Mouse (Mus musculus) thymus, postnatal 0 days (tissue): Measurements from ENCODE around the gene Rfk. TPM values are rescaled to one million over a fixed set of nuclear protein-coding genes. Genes with fewer than 3 reads are reported as not detected.
A peak's percentile ranks its signal among the peaks of the same experiment; 100 is the strongest.

ENCODE experiments used
- DNase-seq: peaks from one replicate; pipeline ENCODE4 v3.0.0-alpha.2; 2015; ENCODE audit warnings: low spot score
- polyA plus RNA-seq: library from polyadenylated mRNA; unstranded; fragments of >200 nt; fragmentation: Nextera tagmentation; extraction: Ambion mirVana; gene quantifications from 2 replicates; pipeline ENCODE4 v1.2.1, GENCODE M21; 2015

Gene Rfk
- 48.3 and 54.1 TPM in 2 replicates for polyA plus RNA-seq

DNA sequence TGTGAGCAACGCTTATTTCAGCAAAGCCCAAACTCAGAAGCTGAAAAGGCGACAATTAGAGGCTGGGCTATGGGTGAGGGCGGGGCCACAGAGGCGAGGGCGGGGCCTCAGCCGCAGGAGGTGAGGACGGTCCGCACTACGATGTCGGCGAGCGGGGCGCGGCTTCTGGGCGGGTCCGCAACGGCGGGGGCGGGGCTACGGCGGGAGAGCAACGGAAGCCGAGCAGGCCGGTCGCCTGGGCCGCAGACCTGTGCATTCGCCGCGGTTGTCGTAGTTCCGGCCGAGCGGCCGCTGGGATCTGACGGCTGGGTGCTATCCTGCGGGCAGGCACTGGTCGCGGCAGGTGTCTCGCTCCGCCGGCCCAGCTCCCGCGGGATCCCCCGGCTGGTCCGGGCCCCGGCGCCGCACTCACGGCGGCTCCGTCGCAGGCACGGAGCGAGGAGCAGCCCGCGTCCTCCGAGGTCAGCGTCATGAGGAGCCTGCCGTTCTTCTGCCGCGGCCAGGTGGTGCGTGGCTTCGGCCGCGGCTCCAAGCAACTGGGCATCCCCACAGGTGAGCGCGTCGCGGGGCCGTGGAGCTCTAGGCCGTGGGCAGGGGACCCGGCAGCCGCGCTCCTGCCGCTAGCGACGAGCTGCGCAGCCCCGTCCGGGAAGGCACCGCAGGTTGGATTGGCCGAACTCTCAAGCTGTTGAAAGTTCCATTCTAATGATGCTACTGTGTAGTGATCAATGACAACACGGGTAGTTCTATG is at the start of gene Rfk:
Gene Rfk, plus strand, starts transcription at position 203 of the 751 bp plus-strand sequence.
- peak; percentile 87 for DNase-seq

DNA sequence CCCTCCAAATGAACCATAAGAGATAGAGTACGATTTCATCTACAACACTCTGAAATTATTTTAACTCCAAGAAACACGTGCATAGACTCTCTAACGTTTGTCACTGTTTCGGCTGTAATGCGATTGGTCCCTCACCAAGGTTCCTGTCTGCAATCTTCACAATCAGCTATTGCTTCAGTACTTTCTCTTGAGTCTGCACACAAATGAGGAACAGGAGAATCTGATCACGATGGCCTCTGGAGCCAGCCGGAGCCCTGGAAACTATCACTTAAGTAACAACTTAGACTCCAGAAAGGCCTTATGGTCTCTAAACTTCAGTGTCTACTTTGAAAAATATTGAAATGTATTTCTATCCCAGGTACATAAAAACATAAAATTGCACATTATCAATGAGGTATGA is 49.0 kb upstream of the Rfk start:
- DNase-seq: no peak

DNA sequence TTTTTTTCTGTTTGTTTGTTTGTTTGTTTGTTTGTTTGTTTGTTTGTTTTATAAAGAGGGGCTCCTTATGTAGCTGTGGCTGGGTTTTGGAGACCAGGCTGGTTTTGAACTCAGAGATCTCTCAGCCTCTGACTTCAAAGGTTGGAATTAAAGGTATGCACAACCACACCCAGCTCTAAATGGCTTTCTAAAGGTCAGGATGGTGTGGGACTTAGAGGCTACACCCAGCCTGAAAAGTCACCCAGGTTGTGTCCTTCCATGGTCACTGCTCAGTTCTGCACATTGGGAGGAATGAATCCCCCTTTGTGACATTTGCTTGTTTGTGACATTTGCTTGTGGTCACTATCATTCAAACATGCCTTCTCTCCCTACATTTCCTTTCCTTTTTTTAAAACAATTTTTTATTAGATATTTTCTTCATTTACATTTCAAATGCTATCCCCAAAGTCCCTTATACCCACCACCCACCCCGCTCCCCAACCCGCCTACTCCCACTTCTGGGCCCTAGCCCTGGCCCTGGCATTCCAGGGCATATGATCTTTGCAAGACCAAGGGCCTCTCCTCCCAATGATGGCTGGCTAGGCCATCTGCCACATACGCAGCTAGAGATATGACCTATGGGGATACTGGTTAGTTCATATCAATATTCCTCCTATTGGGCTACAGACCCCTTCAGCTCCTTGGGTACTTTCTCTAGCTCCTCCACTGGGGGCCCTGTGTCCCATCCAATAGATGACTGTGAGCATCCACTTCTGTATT is 46.9 kb upstream of the Rfk start:
- no peak for DNase-seq

DNA sequence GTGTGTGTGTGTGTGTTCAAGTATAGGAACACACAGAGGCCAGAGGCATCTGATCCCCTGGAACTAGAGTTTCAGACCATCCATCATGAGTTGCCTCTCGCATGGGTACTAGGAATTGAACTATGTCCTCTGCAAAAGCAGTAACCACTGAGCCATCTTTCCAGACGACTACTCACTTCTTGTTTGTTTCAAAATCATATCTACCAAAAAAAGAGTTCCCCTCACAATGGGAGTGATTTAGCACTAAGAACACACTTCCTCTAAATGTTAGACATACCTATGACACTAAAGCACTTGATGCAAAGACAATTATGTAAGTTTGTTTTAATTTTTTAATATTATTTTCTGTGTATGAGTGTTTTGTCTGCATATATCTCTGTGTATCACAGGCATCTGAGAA is 46.0 kb upstream of the Rfk start:
- no peak for DNase-seq

DNA sequence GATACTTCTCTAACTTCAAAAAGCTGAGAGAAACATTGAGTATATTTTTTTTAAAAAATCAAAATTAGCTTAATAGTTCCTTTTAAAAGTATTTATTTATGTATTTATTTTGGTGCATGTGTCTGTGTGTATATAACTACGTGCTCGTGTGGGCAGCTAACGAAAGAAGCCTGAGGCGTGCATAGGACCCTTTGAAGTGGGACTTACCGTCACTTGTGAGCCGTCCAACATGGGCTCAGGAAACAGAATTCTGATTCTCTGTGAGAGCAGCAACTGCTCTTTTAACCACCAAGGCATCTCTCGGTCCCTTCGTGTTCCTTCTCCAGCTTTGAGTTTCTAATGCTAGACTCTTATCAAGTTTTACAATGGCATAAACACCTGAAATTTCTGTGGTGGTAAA is 40.1 kb upstream of the Rfk start:
- no peak for DNase-seq

DNA sequence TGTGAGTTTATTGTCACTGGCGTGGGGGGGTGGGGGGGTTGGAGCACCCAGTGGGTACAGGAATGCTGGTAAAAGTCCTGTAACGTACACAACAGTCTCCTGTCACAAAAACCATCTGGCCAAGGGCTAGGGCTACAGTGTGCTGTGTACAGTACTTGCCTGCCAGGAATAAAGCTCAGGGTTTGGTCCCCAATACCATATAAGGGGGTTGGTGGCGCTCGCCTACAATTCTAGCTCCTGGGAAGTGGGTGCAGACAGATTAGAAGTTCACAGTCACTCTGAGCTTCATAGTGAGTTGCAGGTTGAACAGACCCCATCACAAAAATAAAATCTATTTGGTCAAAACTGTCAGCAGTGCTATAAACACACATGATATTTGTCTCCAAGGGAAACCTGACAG is 39.5 kb upstream of the Rfk start:
- DNase-seq: no peak

DNA sequence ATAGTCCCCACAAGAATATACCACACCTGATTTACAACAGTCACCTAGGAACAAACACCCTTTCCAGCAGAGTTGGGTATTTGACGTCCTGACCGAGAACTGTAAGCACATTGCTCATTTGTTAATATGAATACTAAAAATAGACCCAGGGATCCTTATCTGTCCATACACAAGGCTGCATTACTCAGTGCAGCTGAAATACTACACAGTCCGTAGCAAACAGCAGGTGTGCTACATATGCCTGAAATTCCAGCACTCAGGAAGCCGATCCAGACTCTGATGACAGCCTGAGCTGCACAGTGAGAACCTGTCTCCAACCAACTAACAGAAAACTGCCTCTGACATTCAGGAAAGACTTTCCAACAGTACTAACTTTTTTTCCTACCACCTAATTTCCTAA is 39.0 kb upstream of the Rfk start:
- no peak for DNase-seq

DNA sequence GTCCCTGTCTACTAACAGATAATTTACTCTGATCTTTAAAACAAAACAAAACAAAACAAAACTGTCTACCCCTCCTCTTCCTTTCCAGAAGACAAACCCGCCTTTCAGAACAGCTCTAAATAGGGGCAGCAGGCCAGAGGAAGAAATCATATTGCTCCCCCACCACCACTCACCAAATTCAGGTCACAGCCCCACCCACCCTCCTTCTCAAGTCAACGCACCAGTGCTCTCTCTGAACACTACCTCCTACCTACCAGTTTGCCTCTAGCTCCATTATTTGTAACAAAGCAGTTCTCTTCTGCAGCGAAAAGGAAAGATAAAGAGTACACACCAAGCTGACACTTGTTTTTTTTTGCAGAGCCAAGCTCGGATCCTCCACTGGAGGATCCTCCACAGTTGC is 38.5 kb upstream of the Rfk start:
- DNase-seq: no peak

DNA sequence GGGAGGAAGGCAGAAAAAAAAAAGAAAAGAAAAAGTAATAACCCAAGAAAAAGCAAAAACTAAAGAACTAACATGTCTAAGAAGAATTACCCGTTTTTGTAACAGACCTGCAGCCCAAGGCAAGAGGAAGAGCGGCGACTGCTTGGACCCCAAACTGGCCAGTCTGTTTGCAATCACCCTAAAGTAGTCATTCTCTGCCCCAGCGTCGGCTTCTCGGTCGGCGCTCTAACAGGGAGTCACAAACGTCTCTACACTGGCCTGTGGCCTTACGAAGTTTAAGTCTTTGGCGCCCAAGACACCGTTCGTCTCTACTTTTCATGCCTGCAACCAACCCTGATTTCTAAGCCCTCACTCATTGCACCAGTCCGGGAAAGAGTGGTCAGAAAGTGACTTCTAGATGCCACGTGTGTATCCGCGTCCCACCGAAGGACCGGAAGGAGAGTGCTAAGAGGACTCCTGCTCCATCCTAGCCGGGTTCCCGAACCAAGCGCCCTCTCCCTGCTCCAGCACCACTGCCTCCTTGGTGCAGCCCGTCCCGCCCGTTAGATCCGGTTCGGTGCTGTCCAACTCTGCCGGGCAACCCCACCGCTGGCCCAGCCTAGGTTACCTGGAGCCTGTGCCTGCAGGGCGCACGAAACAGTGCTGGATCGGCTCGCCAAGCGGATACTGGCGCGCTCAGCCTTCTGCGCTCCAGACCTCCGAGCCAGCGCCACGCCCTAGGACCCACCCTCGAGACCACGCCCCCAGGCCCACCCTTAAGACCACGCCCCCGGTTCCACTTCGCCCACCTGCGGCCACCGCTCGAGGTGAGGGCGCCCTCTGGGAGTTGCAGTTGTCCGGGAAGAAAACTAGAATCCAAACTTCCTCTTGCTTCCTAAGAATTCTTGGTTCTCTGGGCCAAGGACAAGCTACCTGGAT is 37.6 kb upstream of the Rfk start:
- DNase-seq: peak; percentile 65

DNA sequence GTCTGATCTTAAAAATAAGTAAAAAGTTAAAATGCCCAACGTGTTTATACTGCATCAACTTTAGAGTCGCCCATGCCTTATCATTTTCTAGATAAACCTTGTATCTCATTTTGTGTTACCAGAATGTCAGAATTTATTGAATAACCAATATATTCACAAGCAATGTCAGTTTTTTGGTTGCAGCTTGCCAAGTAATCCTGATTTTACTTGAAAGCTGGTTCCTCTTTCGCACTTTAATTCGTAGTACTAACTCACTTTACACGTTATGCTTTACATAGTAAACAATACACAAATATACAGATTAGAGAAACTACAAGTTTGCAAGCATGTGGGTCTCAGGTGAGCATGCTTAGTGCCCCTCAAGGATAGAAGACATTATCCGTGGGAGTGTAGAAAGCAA is 36.9 kb upstream of the Rfk start:
- DNase-seq: no peak

DNA sequence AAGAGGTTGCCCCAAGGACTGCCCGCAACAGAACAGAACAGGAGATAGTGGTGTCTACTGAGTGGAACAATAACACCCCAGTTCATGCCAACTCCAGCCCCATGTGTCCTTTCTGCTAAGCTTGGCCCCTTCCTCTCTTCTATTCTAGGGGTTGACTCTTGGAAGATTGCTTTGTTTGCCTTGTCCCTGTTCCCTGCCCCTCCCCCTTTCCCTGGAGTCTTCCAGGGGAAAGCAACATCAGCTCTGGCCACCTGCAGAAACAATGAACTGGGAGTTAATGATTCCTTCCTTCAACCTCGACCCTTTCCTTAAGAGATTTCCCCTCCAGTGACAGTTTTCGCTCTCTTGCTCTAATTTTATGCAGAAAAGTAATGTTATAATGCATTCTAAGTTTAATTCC is 36.5 kb upstream of the Rfk start:
- no peak for DNase-seq

DNA sequence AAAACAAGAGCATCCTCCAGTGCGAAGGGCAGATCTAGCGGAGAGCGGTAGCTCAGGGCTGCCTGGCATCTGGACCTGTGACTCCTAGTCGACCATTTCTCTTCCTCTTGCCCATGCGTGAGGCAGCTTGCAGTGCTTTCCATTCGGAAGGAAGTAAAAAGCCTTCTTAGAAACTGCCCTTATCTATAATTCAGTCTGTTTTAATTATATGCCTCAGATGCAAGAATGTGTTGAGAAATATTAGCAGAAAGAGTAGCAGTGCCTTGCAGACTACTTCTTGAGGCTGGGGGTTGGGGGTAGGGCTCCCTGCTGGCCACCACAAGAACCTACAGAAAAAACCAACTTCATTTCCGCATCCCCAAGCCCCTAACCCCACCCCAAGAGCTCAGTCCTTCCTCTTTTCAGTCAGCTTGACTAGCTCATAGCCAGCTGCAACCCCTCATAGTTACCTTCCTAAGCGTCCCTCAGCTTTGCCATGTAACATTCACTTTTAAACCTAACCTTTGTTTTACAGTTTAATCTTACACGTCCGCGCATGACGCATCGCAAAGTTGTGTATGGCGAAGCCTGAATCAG is 34.4 kb upstream of the Rfk start:
- DNase-seq: peak; percentile 44

DNA sequence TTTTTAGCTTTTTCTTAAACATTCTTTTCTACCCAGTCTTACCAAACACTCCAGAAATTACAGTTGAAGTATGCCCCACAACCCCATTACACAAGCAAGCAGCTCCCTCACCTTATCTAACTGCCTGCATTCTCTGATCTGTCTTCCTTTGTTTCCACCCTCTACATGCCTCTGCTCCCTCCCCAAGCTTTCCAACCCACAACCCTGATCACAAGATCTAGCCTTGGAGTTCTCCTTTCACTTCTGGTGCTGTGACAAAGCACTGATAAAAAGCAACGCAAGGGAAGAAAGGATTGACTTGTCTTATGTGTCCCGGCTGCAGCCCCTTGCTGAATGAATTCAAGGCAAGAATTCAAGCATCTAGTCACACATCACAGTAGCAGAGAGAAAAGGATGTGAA is 32.7 kb upstream of the Rfk start:
- no peak for DNase-seq

DNA sequence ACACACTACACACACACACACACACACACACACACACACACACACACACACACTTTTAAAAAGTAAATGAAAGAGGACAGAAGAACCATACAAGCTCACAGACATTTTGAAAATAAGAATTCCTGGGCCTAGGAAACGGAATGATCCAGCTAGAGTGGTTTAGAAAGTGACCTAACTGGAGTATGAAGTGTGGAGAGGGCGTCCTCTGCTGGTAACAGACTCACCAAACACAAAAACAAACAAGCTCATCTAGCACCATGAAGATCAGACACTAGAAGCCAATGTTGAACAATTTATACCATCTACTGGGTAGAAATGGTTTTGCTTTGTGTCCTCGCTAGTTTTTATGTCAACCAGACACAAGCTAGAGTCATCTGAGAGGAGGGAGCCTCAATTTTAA is 29.1 kb upstream of the Rfk start:
- no peak for DNase-seq

DNA sequence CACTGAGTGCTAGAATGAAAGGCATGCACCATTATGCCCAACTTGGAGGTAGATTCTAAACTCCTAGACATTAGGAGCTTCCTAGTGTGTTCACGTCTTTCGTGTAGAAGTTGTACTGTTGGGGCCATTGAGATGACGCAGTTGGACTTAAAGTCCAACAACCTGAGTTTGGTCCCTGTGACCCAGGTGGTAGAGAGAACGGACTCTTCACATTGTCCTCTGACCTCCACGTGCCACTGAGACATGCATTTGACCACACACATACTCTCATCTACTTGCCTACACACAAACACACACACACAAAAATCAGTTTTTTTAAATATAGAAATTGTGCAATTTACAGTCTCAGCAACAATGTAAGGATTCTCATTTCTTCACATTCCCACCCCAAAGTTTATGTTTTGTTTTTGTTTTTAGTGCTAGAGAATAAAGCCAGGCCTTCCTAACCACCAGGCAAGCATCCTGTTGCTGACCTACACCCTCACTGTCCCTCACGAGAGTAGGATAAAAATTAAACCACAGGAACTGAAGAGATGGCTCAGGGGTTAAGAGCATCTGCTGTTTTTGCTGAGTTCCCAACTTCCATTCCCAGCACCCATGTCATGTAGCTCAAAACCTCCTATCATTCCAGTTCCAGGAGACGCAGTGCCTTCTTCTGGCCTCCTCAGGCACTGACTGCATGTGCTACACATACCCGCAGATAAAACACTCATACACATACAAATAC is 27.3 kb upstream of the Rfk start:
- DNase-seq: no peak

DNA sequence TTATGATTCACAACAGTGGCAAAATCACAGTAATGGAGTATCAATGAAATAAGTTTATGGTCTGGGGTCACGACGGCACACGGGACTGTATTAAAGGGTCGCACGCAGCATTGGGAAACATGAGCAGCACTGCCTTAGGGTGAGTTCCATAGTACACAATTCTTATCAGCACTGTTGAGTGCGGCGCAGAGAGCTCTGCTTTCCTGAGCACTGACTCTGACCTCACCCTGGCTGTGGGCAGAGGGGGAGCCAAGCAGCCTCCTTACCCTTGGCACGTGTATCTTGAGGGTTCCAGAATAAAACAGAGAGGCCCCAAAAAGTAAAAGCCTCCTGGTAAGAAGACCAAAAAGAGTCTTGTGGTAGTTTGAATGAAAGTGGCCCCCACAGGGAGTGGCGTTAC is 25.3 kb upstream of the Rfk start:
- no peak for DNase-seq

DNA sequence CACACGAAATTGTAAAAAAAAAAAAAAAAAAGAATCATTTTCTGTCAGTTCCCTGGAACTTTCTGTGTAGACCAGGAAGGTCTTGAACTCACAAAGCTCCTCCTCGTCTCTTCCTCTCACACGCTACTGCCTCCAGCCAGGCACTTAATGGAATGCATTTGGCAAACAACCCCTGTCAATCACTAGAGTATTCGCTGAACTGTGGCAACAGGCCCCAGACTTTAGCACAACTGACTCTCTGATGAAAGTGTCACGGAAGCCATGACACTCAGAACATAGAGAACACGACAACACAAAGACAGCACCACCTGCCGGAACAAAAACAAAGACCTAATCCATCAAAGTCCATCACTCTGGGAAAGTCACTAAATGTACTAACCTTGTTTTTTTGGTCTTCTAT is 24.3 kb upstream of the Rfk start:
- DNase-seq: no peak

DNA sequence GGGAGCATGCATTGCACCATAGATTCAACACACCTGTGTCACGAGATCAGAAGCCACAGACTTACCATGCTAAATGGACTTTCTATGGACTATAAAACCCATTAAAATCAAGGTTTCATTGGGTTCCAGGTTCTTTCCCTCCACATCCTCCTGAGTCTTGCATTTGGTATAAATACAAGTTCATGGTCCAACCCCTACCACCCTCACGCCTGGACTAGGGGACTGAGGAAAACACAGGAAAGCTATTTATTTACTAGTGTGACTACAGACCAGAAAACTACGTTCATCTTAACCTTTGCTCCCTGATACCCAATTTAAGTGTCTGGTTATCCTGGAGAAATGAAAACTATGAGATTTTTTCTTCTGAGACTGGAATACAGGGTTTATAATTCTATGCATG is 21.1 kb upstream of the Rfk start, which contains the start of gene Gcnt1:
Gene Gcnt1, minus strand, starts transcription at position 144 of the 400 bp plus-strand sequence.
- no peak for DNase-seq

DNA sequence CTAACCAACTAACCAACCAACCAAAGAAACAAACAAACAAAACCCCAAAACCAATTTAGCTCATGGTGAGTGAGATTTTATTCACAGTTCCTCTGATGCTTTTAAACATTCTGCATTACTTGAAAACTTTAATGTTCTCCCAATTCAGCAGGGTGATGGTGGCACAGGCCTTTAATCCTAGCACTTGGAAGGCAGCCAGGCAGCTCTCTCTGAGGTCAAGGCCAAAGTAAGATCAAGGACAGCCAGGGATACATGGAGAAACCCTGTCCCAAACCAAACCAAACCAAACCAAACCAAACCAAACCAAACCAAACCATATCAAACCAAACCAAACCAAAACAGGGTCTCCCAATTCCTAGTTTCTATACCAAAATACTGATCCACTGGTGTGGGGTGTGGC is 15.0 kb upstream of the Rfk start:
- DNase-seq: no peak

DNA sequence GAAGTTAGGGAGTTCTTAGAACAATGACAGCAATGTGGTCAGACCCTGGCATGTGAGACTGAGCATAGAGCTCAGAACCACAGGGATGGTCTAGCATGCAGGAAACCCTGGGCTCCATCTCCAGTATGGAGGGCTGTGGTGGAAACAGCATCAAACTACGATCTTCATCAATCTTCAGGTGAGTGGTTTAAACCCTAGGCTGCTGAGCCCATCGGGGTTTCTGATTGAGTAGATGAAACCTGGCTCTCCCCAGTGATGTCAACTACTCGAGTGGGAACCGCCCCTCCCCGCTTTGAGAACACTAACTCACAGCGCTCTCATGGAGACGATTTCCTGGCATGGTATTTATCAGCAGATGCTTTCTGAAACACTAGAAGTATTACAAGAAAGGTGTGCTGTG is 13.3 kb upstream of the Rfk start:
- DNase-seq: no peak
